Mouse (Mus musculus) erythroblast, embryonic 14.5 days (primary cell): Measurements from ENCODE around the gene Zfp637.

Source experiments
- GATA1 ChIP-seq: IDR thresholded peaks from 2 replicates; pipeline ENCODE4 v1.6.1; 2012; ENCODE audit warnings: low read length, inconsistent platforms, mixed read lengths
- TAL1 ChIP-seq: IDR thresholded peaks from 3 replicates; pipeline ENCODE4 v1.6.1; 2012; ENCODE audit warnings: low read length, inconsistent platforms, mixed read lengths

GRCm38 (mm10) chr6:117888032-117888431, 47.1 kb downstream of the Zfp637 start:
- TF ChIP-seq TAL1 (no peak), GATA1 (no peak)
